Mouse (Mus musculus) MEL (cell line): ENCODE measurements around the gene Fto. TPM values are rescaled to one million over a fixed set of nuclear protein-coding genes. Genes with fewer than 3 reads are reported as not detected.

Source experiments
- DNase-seq: peaks from one replicate; pipeline ENCODE4 v3.0.0; 2011; ENCODE audit warnings: low read depth, low spot score
- H3K27ac ChIP-seq: 2 replicates; pipeline ENCODE4 v1.5.1; 2012; ENCODE audit warnings: low read depth, mild to moderate bottlenecking, control low read depth, low read length, moderate library complexity; ENCODE audit not compliant: control insufficient read depth
- H3K27me3 ChIP-seq, 2 experiments: fragments of 150-350 bp in 1 of 2; sonication (generic) in 1 of 2; 2 replicates each; pipeline ENCODE4 v1.6.1; 2012; ENCODE audit warnings: low read length in 2 of 2, mild to moderate bottlenecking in 2 of 2, improper control_type of control experiment in 1 of 2, moderate library complexity in 1 of 2; ENCODE audit not compliant: insufficient read depth in 2 of 2, control insufficient read depth in 1 of 2
- H3K36me3 ChIP-seq, 2 experiments: 2 replicates each; pipeline ENCODE4 v1.6.1; 2012 to 2014; ENCODE audit warnings: low read length in 2 of 2, improper control_type of control experiment in 1 of 2, inconsistent platforms in 1 of 2, mild to moderate bottlenecking in 1 of 2; ENCODE audit not compliant: insufficient read depth in 2 of 2, control insufficient read depth in 1 of 2
- H3K4me1 ChIP-seq, 2 experiments: fragments of 150-350 bp in 1 of 2; sonication (generic) in 1 of 2; 2 replicates each; pipeline ENCODE4 v1.6.1; 2012; ENCODE audit warnings: low read length in 2 of 2, improper control_type of control experiment in 1 of 2, mild to moderate bottlenecking in 1 of 2; ENCODE audit not compliant: insufficient read depth in 2 of 2, control insufficient read depth in 1 of 2
- H3K4me3 ChIP-seq, 2 experiments: fragments of 150-350 bp in 1 of 2; sonication (generic) in 1 of 2; 2 replicates each; pipeline ENCODE4 v1.5.1; 2012; ENCODE audit warnings: low read depth in 2 of 2, low read length in 2 of 2, mild to moderate bottlenecking in 2 of 2, moderate library complexity in 2 of 2, control low read depth in 1 of 2, improper control_type of control experiment in 1 of 2; ENCODE audit not compliant: control insufficient read depth in 1 of 2, insufficient read depth in 1 of 2
- H3K79me2 ChIP-seq: 2 replicates; pipeline ENCODE4 v1.6.1; 2012; ENCODE audit warnings: mild to moderate bottlenecking, low read length, moderate library complexity; ENCODE audit not compliant: control insufficient read depth, poor library complexity, insufficient read depth
- H3K9ac ChIP-seq: 2 replicates; pipeline ENCODE4 v1.6.1; 2012; ENCODE audit warnings: low read depth, mild to moderate bottlenecking, control low read depth, low read length, moderate library complexity; ENCODE audit not compliant: control insufficient read depth, poor library complexity, severe bottlenecking
- H3K9me3 ChIP-seq: fragments of 150-350 bp; sonication (generic); replicated peaks from 2 replicates; pipeline ENCODE4 v1.6.1; 2012; ENCODE audit warnings: mild to moderate bottlenecking, low read length, improper control_type of control experiment, moderate library complexity; ENCODE audit not compliant: insufficient read depth
- BHLHE40 ChIP-seq: IDR thresholded peaks from 2 replicates; pipeline ENCODE4 v1.6.1; 2012; ENCODE audit warnings: low read depth, mild to moderate bottlenecking, inconsistent platforms, low read length, improper control_type of control experiment, borderline replicate concordance
- CTCF ChIP-seq, 3 experiments: IDR thresholded peaks in 2 of 3; conservative IDR thresholded peaks in 1 of 3; 2 replicates each; pipeline ENCODE4 v1.5.1; 2011 to 2012; ENCODE audit warnings: low read length in 3 of 3, low read depth in 2 of 3, mild to moderate bottlenecking in 2 of 3, improper control_type of control experiment in 1 of 3, inconsistent platforms in 1 of 3, mixed read lengths in 1 of 3, moderate library complexity in 1 of 3; ENCODE audit not compliant: control insufficient read depth in 1 of 3, insufficient read depth in 1 of 3, poor library complexity in 1 of 3, severe bottlenecking in 1 of 3
- E2F4 ChIP-seq: IDR thresholded peaks from 2 replicates; pipeline ENCODE4 v1.6.1; 2011; ENCODE audit warnings: low read depth, low read length, improper control_type of control experiment, borderline replicate concordance
- ELF1 ChIP-seq: IDR thresholded peaks from 2 replicates; pipeline ENCODE4 v1.6.1; 2014; ENCODE audit warnings: low read depth, mild to moderate bottlenecking, inconsistent platforms, low read length, improper control_type of control experiment, moderate library complexity
- EP300 ChIP-seq, 2 experiments: IDR thresholded peaks; 2 replicates each; pipeline ENCODE4 v1.6.1; 2011; ENCODE audit warnings: improper control_type of control experiment in 2 of 2, low read length in 2 of 2, low read depth in 1 of 2, mild to moderate bottlenecking in 1 of 2
- GABPA ChIP-seq: IDR thresholded peaks from 2 replicates; pipeline ENCODE4 v1.6.1; 2012; ENCODE audit warnings: low read depth, mild to moderate bottlenecking, inconsistent platforms, low read length, improper control_type of control experiment, moderate library complexity
- GATA1 ChIP-seq: IDR thresholded peaks from 2 replicates; pipeline ENCODE4 v1.6.1; 2011; ENCODE audit warnings: low read depth, low read length, improper control_type of control experiment
- HCFC1 ChIP-seq: IDR thresholded peaks from 2 replicates; pipeline ENCODE4 v1.6.1; 2012; ENCODE audit warnings: low read depth, mild to moderate bottlenecking, inconsistent platforms, low read length, improper control_type of control experiment, moderate library complexity
- KAT2A ChIP-seq: conservative IDR thresholded peaks from 2 replicates; pipeline ENCODE4 v1.6.1; 2012; ENCODE audit warnings: low read depth, low read length, improper control_type of control experiment, inconsistent platforms
- MAX ChIP-seq: IDR thresholded peaks from 2 replicates; pipeline ENCODE4 v1.6.1; 2011; ENCODE audit warnings: low read length, improper control_type of control experiment
- MAZ ChIP-seq: IDR thresholded peaks from 2 replicates; pipeline ENCODE4 v1.6.1; 2012; ENCODE audit warnings: low read depth, mild to moderate bottlenecking, inconsistent platforms, low read length, improper control_type of control experiment
- MEF2A ChIP-seq: IDR thresholded peaks from 2 replicates; pipeline ENCODE4 v1.6.1; 2014; ENCODE audit warnings: low read depth, mild to moderate bottlenecking, inconsistent platforms, low read length, improper control_type of control experiment; ENCODE audit not compliant: poor library complexity, insufficient replicate concordance, severe bottlenecking; ENCODE audit errors: extremely low read depth
- MXI1 ChIP-seq: IDR thresholded peaks from 2 replicates; pipeline ENCODE4 v1.6.1; 2011; ENCODE audit warnings: mild to moderate bottlenecking, low read depth, low read length, improper control_type of control experiment
- MYB ChIP-seq: IDR thresholded peaks from 2 replicates; pipeline ENCODE4 v1.6.1; 2011; ENCODE audit warnings: mild to moderate bottlenecking, low read depth, low read length, improper control_type of control experiment
- MYC ChIP-seq: IDR thresholded peaks from 2 replicates; pipeline ENCODE4 v1.6.1; 2011; ENCODE audit warnings: low read depth, mild to moderate bottlenecking, low read length, improper control_type of control experiment, moderate library complexity
- NELFE ChIP-seq: IDR thresholded peaks from 2 replicates; pipeline ENCODE4 v1.6.1; 2011; ENCODE audit warnings: low read depth, low read length, improper control_type of control experiment
- NRF1 ChIP-seq: IDR thresholded peaks from 2 replicates; pipeline ENCODE4 v1.6.1; 2014; ENCODE audit warnings: low read depth, mild to moderate bottlenecking, inconsistent platforms, low read length, improper control_type of control experiment, moderate library complexity; ENCODE audit not compliant: poor library complexity, insufficient read depth, severe bottlenecking
- POLR2AphosphoS2 ChIP-seq: IDR thresholded peaks from 2 replicates; pipeline ENCODE4 v1.6.1; 2011; ENCODE audit warnings: low read length, improper control_type of control experiment
- RCOR1 ChIP-seq: IDR thresholded peaks from 2 replicates; pipeline ENCODE4 v1.6.1; 2012; ENCODE audit warnings: low read depth, mild to moderate bottlenecking, inconsistent platforms, low read length, improper control_type of control experiment
- SIN3A ChIP-seq: IDR thresholded peaks from 2 replicates; pipeline ENCODE4 v1.6.1; 2012; ENCODE audit warnings: low read length, improper control_type of control experiment, inconsistent platforms
- SMC3 ChIP-seq: IDR thresholded peaks from 2 replicates; pipeline ENCODE4 v1.6.1; 2011; ENCODE audit warnings: low read depth, low read length, improper control_type of control experiment
- TAL1 ChIP-seq: IDR thresholded peaks from 2 replicates; pipeline ENCODE4 v1.6.1; 2012; ENCODE audit warnings: mild to moderate bottlenecking, inconsistent platforms, low read length, moderate library complexity, mixed read lengths
- TCF12 ChIP-seq: IDR thresholded peaks from 2 replicates; pipeline ENCODE4 v1.6.1; 2014; ENCODE audit warnings: low read depth, mild to moderate bottlenecking, inconsistent platforms, low read length, improper control_type of control experiment, moderate library complexity
- UBTF ChIP-seq: IDR thresholded peaks from 2 replicates; pipeline ENCODE4 v1.6.1; 2012; ENCODE audit warnings: low read depth, mild to moderate bottlenecking, inconsistent platforms, low read length, improper control_type of control experiment, moderate library complexity, borderline replicate concordance; ENCODE audit not compliant: insufficient read depth
- USF1 ChIP-seq: IDR thresholded peaks from 2 replicates; pipeline ENCODE4 v1.6.1; 2014; ENCODE audit warnings: low read depth, mild to moderate bottlenecking, inconsistent platforms, low read length, improper control_type of control experiment, moderate library complexity
- USF2 ChIP-seq, 2 experiments: IDR thresholded peaks; 2 replicates each; pipeline ENCODE4 v1.6.1; 2011 to 2012; ENCODE audit warnings: improper control_type of control experiment in 2 of 2, low read length in 2 of 2, borderline replicate concordance in 1 of 2, inconsistent platforms in 1 of 2, low read depth in 1 of 2, mild to moderate bottlenecking in 1 of 2; ENCODE audit not compliant: insufficient read depth in 1 of 2
- ZC3H11A ChIP-seq: IDR thresholded peaks from 2 replicates; pipeline ENCODE4 v1.6.1; 2012; ENCODE audit warnings: low read depth, mild to moderate bottlenecking, inconsistent platforms, low read length, improper control_type of control experiment
- ZKSCAN1 ChIP-seq: IDR thresholded peaks from 2 replicates; pipeline ENCODE4 v1.6.1; 2012; ENCODE audit warnings: low read depth, mild to moderate bottlenecking, inconsistent platforms, low read length, improper control_type of control experiment, moderate library complexity
- ZMIZ1 ChIP-seq: IDR thresholded peaks from 2 replicates; pipeline ENCODE4 v1.6.1; 2012; ENCODE audit warnings: low read depth, mild to moderate bottlenecking, inconsistent platforms, low read length, improper control_type of control experiment, moderate library complexity
- ZNF384 ChIP-seq: IDR thresholded peaks from 2 replicates; pipeline ENCODE4 v1.6.1; 2012; ENCODE audit warnings: low read depth, mild to moderate bottlenecking, inconsistent platforms, low read length, improper control_type of control experiment
- polyA plus RNA-seq, 2 experiments: library from polyadenylated mRNA; stranded (reverse) in 1 of 2; unstranded in 1 of 2; fragments of >175 nt in 1 of 2; fragments of >200 nt in 1 of 2; gene quantifications; 2 replicates each; pipeline versions ENCODE4 v1.2.1 to v1.2.4; 2012; ENCODE audit warnings: low replicate concordance in 2 of 2, low read depth in 1 of 2; ENCODE audit not compliant: insufficient read length in 2 of 2, insufficient read depth in 1 of 2, missing spikeins in 1 of 2
- total RNA-seq: library from RNA; depleted of rRNA; stranded (reverse); fragments of 300-350 nt; gene quantifications from 2 replicates; pipeline ENCODE4 v1.2.3, GENCODE M21; 2012

Fto gene
- total and polyA plus RNA-seq, 3 experiments, result 13.5 to 41.1 TPM; not detected in 1

GRCm38 (mm10) chr8:91496000-91496399, 182.7 kb downstream of the Fto start:
- Histone ChIP-seq H3K36me3 (peaks cover 2 to 24% of the 10 kb centered on the region in 2 experiments; a peak in 3 of 4 replicates), H3K4me1 (peaks cover 9 to 14% of the 10 kb centered on the region in 2 experiments), H3K79me2 (no peaks in the 10 kb centered on the region; the same call in 1 of the 2 replicates), H3K9me3 (no peaks in the 10 kb centered on the region), H3K27me3 (no peaks in the 10 kb centered on the region), H3K27ac (no peak overlapping the region), H3K9ac (no peak overlapping the region), H3K4me3 (no peak overlapping the region)
- no peak for TF ChIP-seq MXI1
- TF ChIP-seq ZKSCAN1, result no peak
- no peak for TF ChIP-seq E2F4
- no peak for TF ChIP-seq ELF1
- no peak for TF ChIP-seq MYB
- no peak for TF ChIP-seq NELFE
- TF ChIP-seq NRF1, result no peak
- no peak for TF ChIP-seq HCFC1
- no peak for TF ChIP-seq CTCF (IDR thresholded peaks at IDR 0.05 in 2 of 3, conservative IDR thresholded peaks at IDR 0.05 in 1 of 3; ENCODE audit: control insufficient read depth in 1 of 3, insufficient read depth in 1 of 3, low read depth in 2 of 3, low read length in 3 of 3, poor library complexity in 1 of 3, severe bottlenecking in 1 of 3)
- no peak for TF ChIP-seq GABPA
- DNase-seq, result no peak

DNA sequence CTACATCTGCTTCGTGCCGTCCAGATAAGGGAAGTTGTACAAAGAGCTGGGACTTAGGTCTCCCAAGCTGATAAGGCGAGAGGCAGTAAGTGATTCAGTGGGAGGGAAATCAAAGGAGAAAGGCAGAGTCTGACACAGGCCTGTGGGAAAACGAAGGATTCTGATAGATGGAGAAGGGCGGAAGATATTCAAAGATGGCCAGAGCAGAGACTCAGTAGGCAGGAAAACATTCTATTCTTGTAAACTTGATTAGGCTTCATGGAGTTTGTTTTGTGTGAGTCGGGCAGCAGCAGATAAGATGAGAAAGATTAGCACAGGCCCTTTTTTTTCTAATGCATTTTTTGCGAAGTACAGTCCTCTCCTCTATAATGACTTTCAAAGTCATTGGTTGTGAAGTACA, 183.6 kb downstream of the Fto start:
- Histone ChIP-seq H3K79me2 (no peaks in the 10 kb centered on the region; the same call in 1 of the 2 replicates), H3K36me3 (peaks cover 2 to 24% of the 10 kb centered on the region in 2 experiments; a peak in 3 of 4 replicates), H3K4me1 (peaks cover 9 to 14% of the 10 kb centered on the region in 2 experiments), H3K27me3 (no peaks in the 10 kb centered on the region), H3K9me3 (no peaks in the 10 kb centered on the region), H3K4me3 (no peak overlapping the region), H3K9ac (no peak overlapping the region), H3K27ac (no peak overlapping the region)
- no peak for DNase-seq
- TF ChIP-seq ZC3H11A (no peak), SIN3A (no peak), BHLHE40 (no peak), EP300 (IDR thresholded peaks at IDR 0.05; ENCODE audit: low read depth in 1 of 2, low read length in 2 of 2) (peak; percentile 24 to 50; a peak in 2 of 4 replicates), ZNF384 (peak; percentile 77), MEF2A (0 out of 2 replicates have a peak, but pooled peaks have one; percentile 26), UBTF (no peak), MYB (no peak), MAX (no peak), KAT2A (no peak), MAZ (no peak), POLR2AphosphoS2 (no peak), MYC (no peak), NRF1 (no peak), E2F4 (no peak), ZMIZ1 (no peak), RCOR1 (peak; percentile 67), CTCF (IDR thresholded peaks at IDR 0.05 in 2 of 3, conservative IDR thresholded peaks at IDR 0.05 in 1 of 3; ENCODE audit: control insufficient read depth in 1 of 3, insufficient read depth in 1 of 3, low read depth in 2 of 3, low read length in 3 of 3, poor library complexity in 1 of 3, severe bottlenecking in 1 of 3) (no peak), HCFC1 (no peak), GATA1 (peak; percentile 73), ELF1 (no peak), TCF12 (peak; percentile 42; the same call in 1 of the 2 replicates), USF1 (no peak), USF2 (IDR thresholded peaks at IDR 0.05; ENCODE audit: borderline replicate concordance in 1 of 2, insufficient read depth in 1 of 2, low read depth in 1 of 2, low read length in 2 of 2) (no peak), TAL1 (no peak), SMC3 (no peak)
